Mouse (Mus musculus) kidney, embryonic 14.5 days (tissue): ENCODE results near the gene Mgat4e. TPM values are rescaled to one million over a fixed set of nuclear protein-coding genes. Genes with fewer than 3 reads are reported as not detected.

ENCODE experiments used
- ATAC-seq: fragments of 200-750 bp; cut with Nextera tagmentation; 2 replicates; pipeline ENCODE4 v1.8.0; 2017; ENCODE audit warnings: moderate number of reproducible peaks, mild to moderate bottlenecking, moderate TSS enrichment, moderate library complexity; ENCODE audit not compliant: low FRiP score, low TSS enrichment
- H3K27ac ChIP-seq: fragments of 300-500 bp; sonication (generic); 2 replicates; pipeline ENCODE4 v1.5.1; 2014; ENCODE audit warnings: low read depth, mild to moderate bottlenecking, low read length, moderate library complexity, mixed read lengths
- H3K27me3 ChIP-seq: fragments of 300-500 bp; sonication (generic); 2 replicates; pipeline ENCODE4 v1.6.1; 2014; ENCODE audit warnings: mild to moderate bottlenecking, low read length; ENCODE audit not compliant: control insufficient read depth, insufficient read depth
- H3K36me3 ChIP-seq: fragments of 300-500 bp; sonication (generic); 2 replicates; pipeline ENCODE4 v1.6.1; 2014; ENCODE audit warnings: low read length, mixed read lengths; ENCODE audit not compliant: control insufficient read depth, insufficient read depth
- H3K4me1 ChIP-seq: fragments of 300-500 bp; sonication (generic); 2 replicates; pipeline ENCODE4 v1.6.1; 2014; ENCODE audit warnings: low read length, mixed read lengths; ENCODE audit not compliant: control insufficient read depth, insufficient read depth
- H3K4me2 ChIP-seq: fragments of 300-500 bp; sonication (generic); replicated peaks from 2 replicates; pipeline ENCODE4 v1.6.1; 2014; ENCODE audit warnings: low read depth, mild to moderate bottlenecking, low read length
- H3K4me3 ChIP-seq: fragments of 300-500 bp; sonication (generic); 2 replicates; pipeline ENCODE4 v1.5.1; 2014; ENCODE audit warnings: mild to moderate bottlenecking, low read length
- H3K9ac ChIP-seq: fragments of 300-500 bp; sonication (generic); 2 replicates; pipeline ENCODE4 v1.6.1; 2014; ENCODE audit warnings: low read depth, mild to moderate bottlenecking, low read length, moderate library complexity
- H3K9me3 ChIP-seq: fragments of 300-500 bp; sonication (generic); 2 replicates; pipeline ENCODE4 v1.6.1; 2016; ENCODE audit warnings: low read length; ENCODE audit not compliant: control insufficient read depth
- WGBS: fragments of 180-500 bp; shearing (Covaris S2); extraction: QIAGEN DNeasy Blood & Tissue Kit; methylation state at CpG from one replicate; pipeline ENCODE4 v1.1.7; 2014; 5-methylcytosine and 5-hydroxymethylcytosine counted together
- polyA plus RNA-seq: library from polyadenylated mRNA; unstranded; fragments of >200 nt; fragmentation: Nextera tagmentation; extraction: Ambion mirVana; gene quantifications from 2 replicates; pipeline ENCODE4 v1.2.1, GENCODE M21; 2014

Mgat4e gene
- polyA plus RNA-seq, result not detected in 2 replicates

GRCm38 (mm10) chr1:134549632-134550132 is at the start of gene Mgat4e:
Gene Mgat4e, minus strand, starts transcription at chr1:134549682.
- ATAC-seq, result no peak
- Histone ChIP-seq H3K36me3 (no peaks in the 10 kb centered on the region), H3K4me2 (no peak within 1 kb of the TSS), H3K27me3 (no peaks in the 10 kb centered on the region), H3K4me1 (no peaks in the 10 kb centered on the region), H3K4me3 (no peak within 1 kb of the TSS), H3K27ac (no peak within 1 kb of the TSS), H3K9ac (no peak within 1 kb of the TSS), H3K9me3 (peaks cover 7% of the 10 kb centered on the region; the same call in 1 of the 2 replicates)
- WGBS, result 53% methylated on average over 7 of the region's 7 CpGs

- Histone ChIP-seq H3K9me3 (no peaks in the 10 kb centered on the region), H3K36me3 (peaks cover 88% of the 10 kb centered on the region), H3K4me2 (no peak overlapping the region), H3K27ac (no peak overlapping the region), H3K27me3 (no peaks in the 10 kb centered on the region), H3K4me3 (no peak overlapping the region), H3K4me1 (no peaks in the 10 kb centered on the region), H3K9ac (no peak overlapping the region)
- ATAC-seq, result no peak
- 88% methylated on average over 9 of the region's 9 CpGs for WGBS
These were observed 48.0 kb upstream of the Mgat4e start for GRCm38 (mm10) chr1:134597339-134598054.

GRCm38 (mm10) chr1:134591773-134592172 is 42.3 kb upstream of the Mgat4e start:
- peaks cover 70% of the 10 kb centered on the region for H3K36me3 ChIP-seq
- no peak overlapping the region for H3K9ac ChIP-seq
- no peak for ATAC-seq
- no peak overlapping the region for H3K4me3 ChIP-seq
- no peaks in the 10 kb centered on the region for H3K4me1 ChIP-seq
- H3K27ac ChIP-seq, result no peak overlapping the region
- no peaks in the 10 kb centered on the region for H3K27me3 ChIP-seq
- 94% methylated on average over 2 of the region's 2 CpGs for WGBS
- H3K9me3 ChIP-seq, result no peaks in the 10 kb centered on the region
- no peak overlapping the region for H3K4me2 ChIP-seq

- Histone ChIP-seq H3K9me3 (no peaks in the 10 kb centered on the region), H3K36me3 (peaks cover 57% of the 10 kb centered on the region), H3K4me2 (no peak overlapping the region), H3K9ac (no peak overlapping the region), H3K4me1 (no peaks in the 10 kb centered on the region), H3K4me3 (no peak overlapping the region), H3K27ac (no peak overlapping the region), H3K27me3 (no peaks in the 10 kb centered on the region)
- ATAC-seq, result no peak
These were observed 40.2 kb upstream of the Mgat4e start for GRCm38 (mm10) chr1:134589676-134590075.

GRCm38 (mm10) chr1:134583560-134583959 is 34.1 kb upstream of the Mgat4e start:
- no peak overlapping the region for H3K27ac ChIP-seq
- no peak overlapping the region for H3K4me3 ChIP-seq
- H3K4me2 ChIP-seq, result no peak overlapping the region
- H3K9me3 ChIP-seq, result no peaks in the 10 kb centered on the region
- H3K27me3 ChIP-seq, result no peaks in the 10 kb centered on the region
- no peak for ATAC-seq
- WGBS, result 56% methylated on average over 3 of the region's 3 CpGs
- H3K36me3 ChIP-seq, result peaks cover 20% of the 10 kb centered on the region
- no peak overlapping the region for H3K9ac ChIP-seq
- peaks cover 8% of the 10 kb centered on the region; the same call in 1 of the 2 replicates for H3K4me1 ChIP-seq

GRCm38 (mm10) chr1:134580796-134581195 is 31.3 kb upstream of the Mgat4e start:
- 85% methylated on average over 2 of the region's 2 CpGs for WGBS
- H3K9me3 ChIP-seq, result no peaks in the 10 kb centered on the region
- H3K4me1 ChIP-seq, result peaks cover 8% of the 10 kb centered on the region; the same call in 1 of the 2 replicates
- H3K4me3 ChIP-seq, result no peak overlapping the region
- no peak overlapping the region for H3K4me2 ChIP-seq
- no peaks in the 10 kb centered on the region for H3K27me3 ChIP-seq
- no peak overlapping the region for H3K9ac ChIP-seq
- H3K36me3 ChIP-seq, result peaks cover 2% of the 10 kb centered on the region; the same call in 1 of the 2 replicates
- ATAC-seq, result no peak
- H3K27ac ChIP-seq, result no peak overlapping the region

GRCm38 (mm10) chr1:134577384-134578120 is 28.1 kb upstream of the Mgat4e start:
- H3K36me3 ChIP-seq, result no peaks in the 10 kb centered on the region
- no peak overlapping the region for H3K4me3 ChIP-seq
- H3K27ac ChIP-seq, result no peak overlapping the region
- 87% methylated on average over 6 of the region's 6 CpGs for WGBS
- ATAC-seq, result no peak
- no peaks in the 10 kb centered on the region for H3K9me3 ChIP-seq
- H3K9ac ChIP-seq, result no peak overlapping the region
- H3K4me1 ChIP-seq, result 0 out of 2 replicates have a peak, but pooled peaks cover 4% of the 10 kb centered on the region
- H3K4me2 ChIP-seq, result no peak overlapping the region
- H3K27me3 ChIP-seq, result no peaks in the 10 kb centered on the region

- Histone ChIP-seq H3K4me1 (no peaks in the 10 kb centered on the region), H3K4me3 (no peak overlapping the region), H3K27me3 (no peaks in the 10 kb centered on the region), H3K27ac (no peak overlapping the region), H3K4me2 (no peak overlapping the region), H3K9me3 (no peaks in the 10 kb centered on the region), H3K9ac (no peak overlapping the region), H3K36me3 (no peaks in the 10 kb centered on the region)
- ATAC-seq, result no peak
- 68% methylated on average over 5 of the region's 5 CpGs for WGBS
These were observed 24.4 kb upstream of the Mgat4e start for GRCm38 (mm10) chr1:134573932-134574315.
